Mouse (Mus musculus): ENCODE measurements around the gene Acp2.
A peak's percentile ranks its signal among the peaks of the same experiment; 100 is the strongest.
"Not testable (repeated sequence)": the region's sequence is repeated elsewhere in the genome, so short reads cannot be mapped to it uniquely, and the experiment has no call there.

The Acp2 gene

GRCm38 (mm10) chr2:91194624-91195332 is 7.9 kb upstream of the Acp2 start:
- DNase-seq, result peak; percentile 93

- DNase-seq, result peak; percentile 38
Measured at GRCm38 (mm10) chr2:91196577-91197001, 6.1 kb upstream of the Acp2 start.

GRCm38 (mm10) chr2:91198888-91199287 is 3.8 kb upstream of the Acp2 start:
- DNase-seq, result no peak

GRCm38 (mm10) chr2:91202972-91203656 is 429 bp downstream of the Acp2 start:
- no peak for DNase-seq

GRCm38 (mm10) chr2:91206254-91206775 is 3.6 kb downstream of the Acp2 start:
- DNase-seq, result no peak

- no peak for DNase-seq
Measured at GRCm38 (mm10) chr2:91213311-91213710, 10.6 kb downstream of the Acp2 start.

GRCm38 (mm10) chr2:91217032-91217431 is 14.3 kb downstream of the Acp2 start:
- DNase-seq, result no peak

- no peak for DNase-seq
Measured at GRCm38 (mm10) chr2:91220501-91220900, 17.8 kb downstream of the Acp2 start.

GRCm38 (mm10) chr2:91223614-91224013 is 20.9 kb downstream of the Acp2 start:
- no peak for DNase-seq

GRCm38 (mm10) chr2:91229735-91230134 is 27.1 kb downstream of the Acp2 start:
- no peak for DNase-seq

- DNase-seq, result peak; percentile 96
Measured at GRCm38 (mm10) chr2:91236601-91237510, 34.2 kb downstream of the Acp2 start, which contains the start of gene Ddb2. Gene Ddb2, minus strand, starts transcription at chr2:91236982.

GRCm38 (mm10) chr2:91237511-91238080 is 34.9 kb downstream of the Acp2 start:
- DNase-seq, result not testable (repeated sequence)

GRCm38 (mm10) chr2:91242547-91242946 is 39.9 kb downstream of the Acp2 start:
- no peak for DNase-seq

- no peak for DNase-seq
Measured at GRCm38 (mm10) chr2:91243416-91243815, 40.7 kb downstream of the Acp2 start.

GRCm38 (mm10) chr2:91244557-91245228 is 42.0 kb downstream of the Acp2 start:
- no peak for DNase-seq

- no peak for DNase-seq
Measured at GRCm38 (mm10) chr2:91248366-91248765, 45.7 kb downstream of the Acp2 start.

GRCm38 (mm10) chr2:91252001-91252400 is 49.3 kb downstream of the Acp2 start:
- DNase-seq, result no peak

- DNase-seq, result no peak
Measured at GRCm38 (mm10) chr2:91252512-91252911, 49.8 kb downstream of the Acp2 start.

GRCm38 (mm10) chr2:91254725-91255380 is 52.2 kb downstream of the Acp2 start:
- DNase-seq, result no peak

- DNase-seq, result no peak
Measured at GRCm38 (mm10) chr2:91255661-91256150, 53.0 kb downstream of the Acp2 start, which contains the start of gene Pacsin3. Gene Pacsin3, plus strand, starts transcription at chr2:91255954.

All from lung, postnatal 14 days (tissue).